Mouse (Mus musculus): ENCODE results near the gene St3gal2. TPM values are rescaled to one million over a fixed set of nuclear protein-coding genes. Genes with fewer than 3 reads are reported as not detected.

The St3gal2 gene
- total and polyA plus RNA-seq, 3 experiments, result 16.9 to 44.5 (median 17.0) TPM

- no peak for DNase-seq (ENCODE audit: extremely low read depth)
- no peaks in the 10 kb centered on the region for H3K4me1 ChIP-seq (ENCODE audit: control insufficient read depth in 1 of 2, insufficient read depth in 2 of 2)
- dilution Hi-C loops (cut with MboI; ENCODE audit: extremely low pct_ligation_motif_present, extremely low pct_unique_long_range_greater_than_20kb, low sequenced_read_pairs), result no loop called here
Measured at GRCm38 (mm10) chr8:110870501-110870900, 49.2 kb upstream of the St3gal2 start.

GRCm38 (mm10) chr8:110877862-110878261 is 41.9 kb upstream of the St3gal2 start:
- H3K79me2 ChIP-seq (replicated peaks; ENCODE audit: control insufficient read depth, extremely low read depth, insufficient read depth, poor library complexity, severe bottlenecking), result no peaks in the 10 kb centered on the region; the same call in 1 of the 2 replicates
- H3K9ac ChIP-seq (ENCODE audit: insufficient read depth, low read depth), result no peak overlapping the region
- H3K4me1 ChIP-seq (ENCODE audit: control insufficient read depth in 1 of 2, insufficient read depth in 2 of 2), result no peaks in the 10 kb centered on the region
- no peak overlapping the region for H3K4me3 ChIP-seq (replicated peaks in 1 of 3; ENCODE audit: low read depth in 2 of 3, low read length in 2 of 3, poor library complexity in 1 of 3)
- H3K27me3 ChIP-seq (replicated peaks), result no peaks in the 10 kb centered on the region
- no peak overlapping the region for H3K27ac ChIP-seq (ENCODE audit: insufficient read depth, low read depth)
- TF ChIP-seq USF1 (IDR thresholded peaks at IDR 0.05; ENCODE audit: low read depth, low read length) (no peak), MAX (IDR thresholded peaks at IDR 0.05; ENCODE audit: low read length) (no peak), SMC3 (IDR thresholded peaks at IDR 0.05; ENCODE audit: low read depth, low read length) (no peak), ELF1 (IDR thresholded peaks at IDR 0.05; ENCODE audit: low read depth, low read length) (no peak), MYC (IDR thresholded peaks at IDR 0.05; ENCODE audit: low read depth, low read length) (no peak)
- dilution Hi-C loops (cut with MboI; ENCODE audit: extremely low pct_ligation_motif_present, extremely low pct_unique_long_range_greater_than_20kb, low sequenced_read_pairs) (no loop called here), in situ Hi-C loops (cut with MboI; ENCODE audit: low pct_ligation_motif_present, low pct_unique_long_range_greater_than_20kb, low sequenced_read_pairs) (no loop called here)
- H3K4me2 ChIP-seq (ENCODE audit: insufficient read depth, low read depth, poor library complexity, severe bottlenecking), result no peak overlapping the region
- H3K9me3 ChIP-seq (replicated peaks; ENCODE audit: low read length), result no peaks in the 10 kb centered on the region
- peaks cover 72 to 95% of the 10 kb centered on the region in 2 experiments for H3K36me3 ChIP-seq (replicated peaks in 1 of 2; ENCODE audit: control insufficient read depth in 1 of 2, insufficient read depth in 1 of 2, low read length in 1 of 2)
- no peak for DNase-seq (ENCODE audit: extremely low read depth)

More at GRCm38 (mm10) chr8:110870501-110870900, 49.2 kb upstream of the St3gal2 start:
- Histone ChIP-seq H3K36me3 (replicated peaks in 1 of 2; ENCODE audit: control insufficient read depth in 1 of 2, insufficient read depth in 1 of 2, low read length in 1 of 2) (peaks cover 84 to 93% of the 10 kb centered on the region in 2 experiments), H3K9me3 (replicated peaks; ENCODE audit: low read length) (no peaks in the 10 kb centered on the region), H3K4me3 (replicated peaks in 1 of 3; ENCODE audit: low read depth in 2 of 3, low read length in 2 of 3, poor library complexity in 1 of 3) (no peak overlapping the region), H3K9ac (ENCODE audit: insufficient read depth, low read depth) (no peak overlapping the region), H3K27me3 (replicated peaks) (no peaks in the 10 kb centered on the region), H3K27ac (ENCODE audit: insufficient read depth, low read depth) (no peak overlapping the region), H3K4me2 (ENCODE audit: insufficient read depth, low read depth, poor library complexity, severe bottlenecking) (no peak overlapping the region), H3K79me2 (replicated peaks; ENCODE audit: control insufficient read depth, extremely low read depth, insufficient read depth, poor library complexity, severe bottlenecking) (no peaks in the 10 kb centered on the region; the same call in 1 of the 2 replicates)
- no peak for TF ChIP-seq MAX (IDR thresholded peaks at IDR 0.05; ENCODE audit: low read length)
- in situ Hi-C loops (cut with MboI; ENCODE audit: low pct_ligation_motif_present, low pct_unique_long_range_greater_than_20kb, low sequenced_read_pairs), result no loop called here

GRCm38 (mm10) chr8:110881741-110882310 is 37.9 kb upstream of the St3gal2 start:
- Histone ChIP-seq H3K36me3 (replicated peaks in 1 of 2; ENCODE audit: control insufficient read depth in 1 of 2, insufficient read depth in 1 of 2, low read length in 1 of 2) (peaks cover 80 to 96% of the 10 kb centered on the region in 2 experiments), H3K4me2 (ENCODE audit: insufficient read depth, low read depth, poor library complexity, severe bottlenecking) (no peak overlapping the region), H3K79me2 (replicated peaks; ENCODE audit: control insufficient read depth, extremely low read depth, insufficient read depth, poor library complexity, severe bottlenecking) (no peaks in the 10 kb centered on the region), H3K27me3 (replicated peaks) (no peaks in the 10 kb centered on the region), H3K4me1 (ENCODE audit: control insufficient read depth in 1 of 2, insufficient read depth in 2 of 2) (peaks cover 0 to 7% of the 10 kb centered on the region in 2 experiments; a peak in 1 of 4 replicates), H3K9me3 (replicated peaks; ENCODE audit: low read length) (no peaks in the 10 kb centered on the region), H3K4me3 (replicated peaks in 1 of 3; ENCODE audit: low read depth in 2 of 3, low read length in 2 of 3, poor library complexity in 1 of 3) (no peak overlapping the region), H3K27ac (ENCODE audit: insufficient read depth, low read depth) (no peak overlapping the region), H3K9ac (ENCODE audit: insufficient read depth, low read depth) (no peak overlapping the region)
- in situ Hi-C loops (cut with MboI; ENCODE audit: low pct_ligation_motif_present, low pct_unique_long_range_greater_than_20kb, low sequenced_read_pairs) (no loop called here), dilution Hi-C loops (cut with MboI; ENCODE audit: extremely low pct_ligation_motif_present, extremely low pct_unique_long_range_greater_than_20kb, low sequenced_read_pairs) (no loop called here)
- TF ChIP-seq NRF1 (IDR thresholded peaks at IDR 0.05; ENCODE audit: low read depth, low read length) (no peak), ZMIZ1 (IDR thresholded peaks at IDR 0.05; ENCODE audit: low read depth, low read length) (no peak), UBTF (IDR thresholded peaks at IDR 0.05; ENCODE audit: low read depth, low read length) (no peak), BHLHE40 (IDR thresholded peaks at IDR 0.05; ENCODE audit: low read depth, low read length) (no peak), USF2 (conservative IDR thresholded peaks at IDR 0.05; ENCODE audit: low read depth, low read length) (no peak), MEF2A (IDR thresholded peaks at IDR 0.05; ENCODE audit: borderline replicate concordance, low read depth, low read length) (no peak), POLR2AphosphoS2 (IDR thresholded peaks at IDR 0.05; ENCODE audit: low read depth, low read length) (no peak), CHD1 (IDR thresholded peaks at IDR 0.05; ENCODE audit: low read depth, low read length) (no peak), ETS1 (conservative IDR thresholded peaks at IDR 0.05; ENCODE audit: low read depth, low read length) (no peak), KAT2A (IDR thresholded peaks at IDR 0.05; ENCODE audit: insufficient replicate concordance, low read length) (no peak)
- no peak for DNase-seq (ENCODE audit: extremely low read depth)
